Mouse (Mus musculus) left cerebral cortex, adult 8-10 months (tissue): ENCODE measurements around the gene Nans. TPM values are rescaled to one million over a fixed set of nuclear protein-coding genes. Genes with fewer than 3 reads are reported as not detected.
A peak's percentile ranks its signal among the peaks of the same experiment; 100 is the strongest.

ENCODE experiments used
- DNase-seq, 2 experiments: peaks; one replicate each; pipeline ENCODE4 v3.0.0; 2022; ENCODE audit warnings: low spot score in 2 of 2
- total RNA-seq, 4 experiments: library from RNA; stranded (reverse); gene quantifications; 2 replicates each; pipeline ENCODE4 v1.2.4; 2022

Nans gene
- total RNA-seq, 4 experiments from 2014 or later: 13.1 to 19.7 (median 17.0) TPM

DNA sequence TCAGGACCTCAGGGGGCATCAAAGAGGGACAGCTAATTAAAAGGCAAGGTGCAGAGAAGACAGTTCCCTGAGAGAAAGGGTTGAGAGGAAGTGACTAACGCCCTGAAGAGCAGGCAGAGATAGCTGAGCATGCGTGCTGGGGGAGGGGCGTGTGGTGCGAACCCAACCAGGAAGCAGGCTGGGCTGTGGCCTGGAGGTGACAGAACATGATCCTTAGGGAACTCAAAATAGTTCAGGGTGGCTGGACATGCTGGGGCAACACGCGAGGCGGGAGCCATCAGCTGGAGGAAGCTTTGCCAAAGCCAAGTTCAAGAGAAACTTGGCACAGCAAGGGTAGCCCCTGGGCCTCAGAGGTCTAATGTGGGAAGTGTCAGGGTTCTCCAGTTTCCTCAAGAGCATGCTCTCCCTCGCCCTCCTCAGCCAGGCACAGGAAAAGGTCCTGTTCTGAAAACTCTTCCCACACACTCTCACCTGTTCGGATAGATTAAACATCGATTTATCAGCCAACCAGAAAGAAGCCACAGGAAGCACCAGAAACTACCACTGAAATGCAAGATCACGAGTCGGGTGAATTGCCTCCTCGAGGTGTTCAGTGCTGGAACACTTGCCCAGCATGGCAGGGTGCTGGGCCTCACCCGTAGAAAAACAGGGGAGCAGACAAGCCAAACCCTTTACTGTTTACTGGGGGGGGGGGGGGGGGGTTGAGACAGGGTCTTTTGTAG, 3.2 kb upstream of the Nans start:
- no peak for DNase-seq

DNA sequence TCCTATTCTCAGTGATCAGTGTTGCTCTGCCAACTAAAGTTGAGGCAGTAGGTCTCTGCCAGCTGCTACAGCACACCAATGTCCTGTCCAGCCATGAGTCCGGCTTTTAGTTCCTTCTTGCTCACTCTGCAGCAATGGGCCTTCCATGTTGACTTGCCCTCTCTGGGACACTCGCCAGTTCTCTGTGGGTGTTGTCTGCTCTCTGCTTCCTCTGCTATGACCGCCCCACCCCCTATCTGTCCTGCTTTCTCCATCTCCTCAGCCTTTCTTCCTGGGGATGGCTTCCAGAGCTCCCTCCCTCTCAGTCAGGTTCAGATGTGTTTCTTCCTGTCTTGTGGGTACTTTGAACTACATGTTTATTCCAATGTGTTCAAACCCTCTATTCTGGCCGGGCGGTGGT, 1.7 kb upstream of the Nans start:
- DNase-seq: peak in 1 of 2 experiments; percentile 47

GRCm38 (mm10) chr4:46493071-46493470, 4.0 kb downstream of the Nans start:
- no peak for DNase-seq

DNA sequence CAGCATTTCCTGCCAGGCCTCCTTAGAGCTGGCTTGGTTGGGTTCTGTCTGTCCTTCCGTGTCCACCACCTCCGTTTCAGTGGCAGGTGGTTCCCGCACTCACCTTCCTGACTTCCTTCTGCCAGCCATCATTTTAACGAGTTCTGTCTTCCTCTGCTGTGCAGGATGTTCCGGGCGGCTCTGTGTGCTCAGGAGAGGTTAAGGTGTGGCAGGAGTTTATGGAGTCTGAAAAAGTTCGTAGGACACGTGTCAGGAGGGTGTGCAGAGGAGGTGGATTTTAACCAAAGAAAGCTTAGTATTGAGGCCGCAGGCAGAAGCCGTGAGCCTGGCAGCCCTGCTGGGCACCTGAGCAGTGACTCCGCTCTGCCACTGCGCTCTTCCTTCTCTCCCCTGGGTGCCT, 6.5 kb downstream of the Nans start:
- DNase-seq: no peak

DNA sequence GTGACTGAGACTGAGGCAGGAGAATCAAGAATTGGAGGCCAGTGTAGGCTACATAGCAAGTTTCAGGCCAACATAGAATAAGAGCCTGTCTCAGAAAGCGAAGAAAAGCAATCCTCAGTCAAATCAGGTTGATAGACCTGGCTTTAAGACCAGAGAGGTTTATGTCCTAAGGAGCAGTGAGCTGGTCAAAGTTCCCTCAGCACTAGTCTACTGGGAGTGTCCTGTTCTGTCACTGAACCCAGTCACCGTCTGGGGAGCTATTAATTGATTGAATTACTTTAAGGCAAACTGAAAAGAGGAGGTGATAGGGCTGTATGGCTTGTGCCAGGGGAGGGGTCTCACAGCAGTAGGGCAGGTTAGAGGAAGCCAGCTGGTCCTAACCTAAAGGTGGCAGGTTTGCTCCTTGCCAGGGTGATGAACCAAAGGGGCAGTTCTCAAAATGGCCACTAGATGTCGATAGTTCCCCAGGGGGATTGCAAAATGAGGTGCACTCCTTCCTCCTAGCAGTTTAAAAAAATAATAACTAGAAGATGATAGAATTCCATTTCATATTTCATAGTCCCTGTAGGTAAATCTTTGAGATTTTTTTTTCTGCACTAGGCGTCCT, 8.3 kb downstream of the Nans start:
- peak in 1 of 2 experiments; percentile 53 for DNase-seq

GRCm38 (mm10) chr4:46498511-46498910, 9.5 kb downstream of the Nans start:
- no peak for DNase-seq

DNA sequence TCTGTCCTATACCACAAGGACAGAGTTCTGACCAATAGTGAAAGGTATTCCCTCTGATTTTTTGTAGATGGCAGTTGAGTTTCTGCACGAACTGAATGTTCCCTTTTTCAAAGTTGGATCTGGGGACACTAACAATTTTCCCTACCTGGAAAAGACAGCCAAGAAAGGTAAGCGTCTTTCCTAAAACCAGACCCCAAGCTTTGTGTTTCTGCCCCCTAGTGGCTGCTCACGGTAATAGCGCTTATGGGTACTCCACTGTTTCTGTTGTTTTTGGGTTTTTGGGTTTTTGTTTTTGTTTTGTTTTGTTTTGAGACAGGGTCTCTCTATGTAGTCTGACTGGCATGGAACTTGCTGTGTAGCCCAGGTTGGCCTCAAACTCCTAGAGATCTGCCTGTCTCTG, 9.9 kb downstream of the Nans start:
- no peak for DNase-seq

GRCm38 (mm10) chr4:46502606-46503502, 13.8 kb downstream of the Nans start:
- DNase-seq: no peak

DNA sequence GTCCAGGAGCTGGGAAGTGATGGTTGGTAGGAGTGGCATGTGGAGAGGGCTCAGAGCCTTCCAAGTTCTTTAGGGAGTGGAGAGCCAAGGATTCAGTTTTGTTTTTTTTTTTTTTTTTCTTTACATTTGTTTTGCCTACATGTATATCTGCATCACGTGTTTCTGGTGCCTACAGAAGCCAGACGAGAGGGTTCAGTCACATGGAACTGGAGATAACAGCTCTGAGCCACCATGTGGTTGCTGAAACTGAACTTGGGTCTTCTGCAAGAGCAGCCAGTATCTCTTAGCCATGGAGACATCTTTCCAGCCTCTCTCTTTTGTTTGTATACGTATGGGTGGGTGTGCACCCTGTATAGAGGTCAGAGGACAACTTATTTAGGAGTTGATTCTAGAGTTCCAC, 14.8 kb downstream of the Nans start:
- no peak for DNase-seq

DNA sequence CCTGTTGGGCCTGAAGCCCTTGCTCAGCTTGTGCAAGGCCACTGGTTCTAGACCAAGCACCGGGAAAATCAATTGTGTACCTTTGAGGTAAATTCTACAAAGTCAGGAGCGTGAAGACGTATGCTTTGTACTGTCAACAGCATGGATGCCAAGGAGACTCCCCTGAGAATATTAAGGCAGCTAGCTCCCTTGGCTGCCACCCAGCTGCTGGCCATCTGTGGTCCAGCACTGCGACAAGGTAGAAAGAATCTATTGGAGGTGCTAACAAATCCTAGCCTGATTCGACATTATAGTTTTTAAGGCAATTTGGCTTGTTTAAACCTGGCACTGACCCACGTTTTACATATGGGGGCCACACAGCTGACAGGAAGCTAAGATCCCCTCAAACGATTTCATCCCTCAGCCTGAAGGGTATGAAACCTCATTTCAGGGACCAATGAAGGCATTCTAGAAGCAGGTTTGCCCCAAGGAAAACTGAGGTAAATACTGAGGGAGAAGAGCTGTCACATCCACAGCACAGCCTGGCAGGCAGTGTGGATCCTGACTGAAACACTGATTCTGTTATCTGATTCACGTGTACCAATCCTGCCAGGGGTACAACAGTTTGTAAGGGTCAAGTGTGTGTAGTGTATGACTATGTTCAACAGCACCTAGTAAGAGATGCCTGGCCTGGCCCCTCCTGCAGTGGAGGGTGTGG, 16.5 kb downstream of the Nans start:
- DNase-seq: no peak

DNA sequence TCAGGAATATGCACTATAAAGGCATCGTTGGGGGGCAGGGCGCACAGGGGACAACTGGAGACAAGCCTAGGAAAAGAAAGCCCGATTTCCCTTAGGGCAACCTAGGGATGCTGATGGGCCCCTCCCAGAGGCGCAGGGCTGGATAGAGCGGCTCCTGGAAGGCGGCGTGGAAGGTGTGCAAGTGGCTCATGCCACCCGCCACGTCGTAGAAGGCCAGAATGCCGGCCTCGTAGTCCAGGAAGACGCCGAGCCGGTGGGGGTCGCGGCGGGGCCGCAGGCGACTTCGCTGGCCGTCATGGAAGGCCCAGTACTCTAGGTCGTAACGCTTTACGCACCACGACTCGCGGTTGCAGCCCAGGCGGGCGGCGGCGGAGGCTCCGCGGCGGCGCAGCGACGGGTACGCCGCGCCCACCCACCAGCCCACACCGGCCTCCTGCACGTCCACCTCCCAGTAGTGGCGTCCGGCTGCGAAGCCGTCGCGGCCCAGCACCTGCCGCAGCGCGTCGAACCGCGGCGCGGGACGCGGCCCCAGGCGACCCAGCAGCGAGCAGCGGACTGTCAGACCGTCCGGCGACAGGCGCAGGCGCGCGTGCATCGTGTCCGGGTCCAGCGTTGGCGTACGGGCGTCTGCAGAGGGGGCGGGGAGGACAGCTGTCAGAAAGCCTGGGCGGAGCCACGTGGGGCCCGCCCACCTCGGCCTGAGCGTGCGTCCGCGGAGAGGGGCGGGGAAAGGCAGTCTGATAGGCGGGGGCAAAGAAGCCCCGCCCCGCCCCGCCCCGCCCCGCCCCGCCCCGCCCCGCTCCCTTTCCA, 18.0 kb downstream of the Nans start:
- peak; percentile 86 to 95 for DNase-seq

- DNase-seq: peak; percentile 36 to 60
Measured at GRCm38 (mm10) chr4:46507736-46508460, 18.9 kb downstream of the Nans start.

- DNase-seq: no peak
Measured at GRCm38 (mm10) chr4:46520491-46520890, 31.4 kb downstream of the Nans start.

GRCm38 (mm10) chr4:46521457-46521856, 32.4 kb downstream of the Nans start:
- no peak for DNase-seq

GRCm38 (mm10) chr4:46523324-46523723, 34.3 kb downstream of the Nans start:
- DNase-seq: no peak

DNA sequence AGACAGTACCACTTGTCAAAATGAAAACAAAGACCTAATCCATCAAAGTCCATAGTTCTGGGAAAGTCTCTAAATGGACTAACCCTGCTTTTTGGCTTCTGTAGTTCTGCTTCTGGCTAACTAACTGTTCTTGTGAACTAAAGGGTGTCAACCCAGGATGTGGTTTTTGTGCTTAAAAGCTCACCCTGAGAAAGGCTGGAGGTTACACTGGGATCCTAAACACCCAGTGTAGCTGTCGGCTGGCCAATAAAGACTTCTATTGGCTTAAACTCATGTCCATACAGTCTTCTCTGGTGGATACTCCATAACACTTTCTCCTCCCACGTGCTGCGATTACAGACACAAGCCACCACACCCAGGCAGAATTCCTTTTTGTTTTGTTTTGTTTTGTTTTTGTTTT, 37.2 kb downstream of the Nans start:
- no peak for DNase-seq

DNA sequence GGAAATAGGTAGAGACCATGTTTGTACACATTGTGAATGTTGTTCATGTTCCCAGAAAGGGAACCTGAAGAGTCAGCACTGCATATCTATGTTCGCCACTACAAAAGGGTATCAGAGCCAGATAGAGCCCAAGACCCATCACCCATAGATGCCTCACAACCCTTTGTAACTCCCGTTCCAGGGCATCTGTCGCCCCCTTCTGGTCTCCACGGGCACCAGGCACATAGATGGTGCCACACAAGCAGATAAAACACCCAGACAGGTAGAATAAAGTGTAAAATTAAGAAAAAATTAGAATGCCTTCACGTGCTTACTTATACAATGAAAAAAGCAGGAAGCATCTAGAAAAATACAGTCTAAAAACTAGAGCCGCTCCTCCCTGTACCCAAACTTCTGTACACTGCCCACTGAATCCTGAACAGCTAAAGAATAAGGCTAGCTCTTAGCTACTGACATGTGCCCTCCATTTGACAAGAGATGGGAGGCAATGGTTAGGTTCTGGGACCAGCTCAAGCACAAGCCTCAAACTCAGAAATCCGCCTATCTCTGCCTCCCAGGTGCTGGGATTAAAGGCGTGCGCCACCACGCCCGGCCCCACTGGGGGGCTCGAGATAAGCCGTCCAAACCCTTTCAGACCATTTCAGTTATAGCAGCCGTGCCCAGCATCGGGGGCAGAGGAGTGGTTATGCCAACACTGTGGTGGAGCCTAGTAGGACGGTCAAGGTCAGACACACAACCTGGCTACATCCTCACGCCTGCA, 37.9 kb downstream of the Nans start:
- DNase-seq: no peak

DNA sequence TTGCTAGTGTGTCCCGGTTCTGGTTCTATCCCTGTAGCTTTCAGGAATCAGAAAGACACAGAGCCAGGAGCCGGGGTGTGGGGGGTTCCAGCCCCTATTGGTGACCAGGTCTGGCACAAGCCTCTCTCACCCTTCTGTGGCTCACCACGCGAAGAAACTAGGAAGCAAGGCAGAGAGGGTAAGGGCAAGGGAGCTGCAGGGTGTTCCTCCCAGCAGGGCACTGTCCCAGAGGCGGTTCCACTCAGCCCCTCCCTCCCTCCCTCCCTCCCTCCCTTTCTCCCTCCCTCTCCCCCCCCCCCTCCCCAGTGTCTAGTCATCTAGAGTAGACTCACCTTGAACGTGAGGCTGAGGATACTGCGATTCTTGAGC, 38.5 kb downstream of the Nans start:
- no peak for DNase-seq

DNA sequence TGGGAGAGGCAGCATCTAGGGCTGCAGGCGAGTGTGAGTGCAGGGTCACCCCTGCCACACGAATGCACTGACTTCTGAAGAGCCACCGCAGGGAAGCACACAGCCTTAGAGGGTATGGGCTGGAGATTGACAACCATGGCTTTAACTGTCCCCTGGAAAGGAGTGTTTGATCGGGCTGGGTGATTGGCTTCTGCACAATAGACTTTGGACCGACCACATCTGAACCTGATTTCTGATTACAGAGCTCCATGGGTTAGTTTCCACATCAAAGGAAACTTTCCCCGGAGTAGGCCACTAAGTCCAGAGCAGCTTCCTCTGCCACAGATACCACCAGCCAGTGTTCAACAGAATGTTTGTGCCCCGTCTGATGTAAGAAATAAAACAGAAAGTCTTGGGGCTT, 40.7 kb downstream of the Nans start:
- no peak for DNase-seq
